Comparison of ENCODE assay signal across 17 mouse cellular contexts in the genomic region with DNA sequence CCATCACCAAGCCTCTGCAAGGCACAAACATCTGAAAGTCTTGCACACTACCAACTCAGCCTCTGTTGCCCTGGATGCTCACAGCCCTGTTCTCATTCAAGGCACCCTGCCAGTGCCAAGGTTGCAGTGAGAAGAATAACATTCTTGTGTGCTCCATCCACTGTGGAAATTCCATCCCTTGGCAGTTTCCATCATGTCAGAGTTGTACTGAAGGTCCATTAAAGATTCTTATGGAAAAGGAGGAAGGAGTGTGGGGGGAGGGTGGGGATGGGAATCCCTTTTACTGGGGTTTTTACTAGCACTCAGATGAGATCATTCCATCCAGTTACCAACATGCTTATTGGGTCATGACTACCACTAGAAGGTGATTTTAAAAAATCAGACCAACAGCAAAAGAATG.
"Had no signal": no experiment of that assay in that cellular context is flagged by ENCODE, and none has a peak within 500 bp of the region (broad histone marks: within the 10 kb centered on the region; RNA-seq: fewer than 3 reads in every experiment).

No protein-coding gene starts in this region.

- H3K4me2 ChIP-seq: liver, embryonic 11.5 days; lung, embryonic 14.5 days; midbrain, embryonic 12.5 days; stomach, embryonic 15.5 days had no signal

- H3K9ac ChIP-seq: liver, embryonic 14.5 days; liver, postnatal 0 days; lung, embryonic 14.5 days; midbrain, embryonic 12.5 days; stomach, embryonic 15.5 days had no signal

- H3K4me1 ChIP-seq: stomach, embryonic 15.5 days had no signal

- H3K9me3 ChIP-seq: stomach, embryonic 15.5 days had no signal

- ATAC-seq: intestine, embryonic 16.5 days; liver, postnatal 0 days; lung, postnatal 0 days had no signal

- H3K27ac ChIP-seq: layer of hippocampus, adult 2 months; liver, embryonic 14.5 days; macrophage; midbrain, embryonic 12.5 days; stomach, embryonic 15.5 days had no signal

- H3K36me3 ChIP-seq: midbrain, embryonic 12.5 days; stomach, embryonic 15.5 days had no signal

- DNase-seq: kidney, adult 18-20 months; kidney, adult 9 months; kidney, postnatal 14 days; kidney, postnatal 4 days; layer of hippocampus, adult 9-11 months; liver, postnatal 0 days; lung, embryonic 14.5 days; right cerebral cortex, postnatal 4 days; thymus, postnatal 25 days had no signal

- H3K4me3 ChIP-seq: layer of hippocampus, adult 2 months; midbrain, embryonic 12.5 days; stomach, embryonic 15.5 days had no signal

- H3K27me3 ChIP-seq: midbrain, embryonic 12.5 days; stomach, embryonic 15.5 days had no signal
